Mouse (Mus musculus) liver, adult 2 months (tissue): ENCODE data around the gene Gm49450. TPM values are rescaled to one million over a fixed set of nuclear protein-coding genes. Genes with fewer than 3 reads are reported as not detected.

Source experiments
- DNase-seq: peaks from one replicate; pipeline ENCODE4 v3.0.0-alpha.2; 2011; ENCODE audit warnings: low read depth, low spot score; ENCODE audit errors: extremely low read depth
- H3K27ac ChIP-seq: fragments of 200-500 bp; replicated peaks from 2 replicates; pipeline ENCODE4 v1.5.1; 2012; ENCODE audit warnings: low read depth, mild to moderate bottlenecking, control low read depth, inconsistent platforms, low read length; ENCODE audit not compliant: insufficient read depth
- H3K27me3 ChIP-seq: fragments of 200-500 bp; 2 replicates; pipeline ENCODE4 v1.6.1; 2012; ENCODE audit warnings: mild to moderate bottlenecking, moderate library complexity, low read length, inconsistent platforms; ENCODE audit not compliant: control insufficient read depth, insufficient read depth
- H3K36me3 ChIP-seq: fragments of 200-500 bp; 2 replicates; pipeline ENCODE4 v1.6.1; 2012; ENCODE audit warnings: low read length, inconsistent platforms; ENCODE audit not compliant: control insufficient read depth, insufficient read depth
- H3K4me1 ChIP-seq: fragments of 200-500 bp; 2 replicates; pipeline ENCODE4 v1.6.1; 2011; ENCODE audit warnings: low read length; ENCODE audit not compliant: control insufficient read depth, insufficient read depth
- H3K4me3 ChIP-seq: fragments of 200-500 bp; 2 replicates; pipeline ENCODE4 v1.5.1; 2011; ENCODE audit warnings: low read depth, mild to moderate bottlenecking, control low read depth, low read length, moderate library complexity; ENCODE audit not compliant: insufficient read depth
- H3K79me2 ChIP-seq: fragments of 200-500 bp; 2 replicates; pipeline ENCODE4 v1.6.1; 2012; ENCODE audit warnings: inconsistent platforms, mild to moderate bottlenecking, low read length, moderate library complexity; ENCODE audit not compliant: control insufficient read depth, insufficient read depth
- H3K9ac ChIP-seq: fragments of 200-500 bp; 2 replicates; pipeline ENCODE4 v1.6.1; 2012; ENCODE audit warnings: low read depth, mild to moderate bottlenecking, control low read depth, inconsistent platforms, low read length
- CTCF ChIP-seq: fragments of 200-500 bp; IDR thresholded peaks from 2 replicates; pipeline ENCODE4 v1.5.1; 2011; ENCODE audit warnings: low read depth, low read length, control low read depth
- POLR2A ChIP-seq: fragments of 200-500 bp; IDR thresholded peaks from 2 replicates; pipeline ENCODE4 v1.6.1; 2011; ENCODE audit warnings: low read length, control low read depth; ENCODE audit not compliant: insufficient read depth; ENCODE audit errors: extremely low read depth
- WGBS: fragments of 180-500 bp; shearing (Covaris S2); methylation state at CpG from one replicate; pipeline ENCODE4 v1.1.7; 2018; 5-methylcytosine and 5-hydroxymethylcytosine counted together
- polyA plus RNA-seq: library from polyadenylated mRNA; depleted of rRNA; stranded (reverse); fragments of >200 nt; gene quantifications from 2 replicates; pipeline ENCODE4 v1.2.3, GENCODE M21; 2012
- total RNA-seq: library from RNA; depleted of rRNA; stranded (reverse); fragments of >200 nt; gene quantifications from 2 replicates; pipeline ENCODE4 v1.2.3, GENCODE M21; 2014

The Gm49450 gene
- total and polyA plus RNA-seq, 2 experiments: 2.9 TPM; not detected in 1

- Histone ChIP-seq H3K27me3 (no peaks in the 10 kb centered on the region; the same call in 1 of the 2 replicates), H3K36me3 (no peaks in the 10 kb centered on the region), H3K4me3 (no peak overlapping the region), H3K9ac (no peak overlapping the region), H3K4me1 (no peaks in the 10 kb centered on the region), H3K27ac (no peak overlapping the region), H3K79me2 (no peaks in the 10 kb centered on the region)
- 77% methylated on average over 3 of the region's 3 CpGs for WGBS
- DNase-seq: no peak
- TF ChIP-seq POLR2A (no peak), CTCF (no peak)
Measured at GRCm38 (mm10) chr15:98959531-98959930, 6.2 kb upstream of the Gm49450 start.

- Histone ChIP-seq H3K9ac (no peak overlapping the region), H3K79me2 (no peaks in the 10 kb centered on the region), H3K4me3 (no peak overlapping the region), H3K4me1 (no peaks in the 10 kb centered on the region), H3K36me3 (no peaks in the 10 kb centered on the region), H3K27me3 (no peaks in the 10 kb centered on the region; the same call in 1 of the 2 replicates), H3K27ac (no peak overlapping the region)
- DNase-seq: no peak
- WGBS: 96% methylated on average over 4 of the region's 4 CpGs
- TF ChIP-seq CTCF (no peak), POLR2A (no peak)
Measured at GRCm38 (mm10) chr15:98958901-98959420, 5.6 kb upstream of the Gm49450 start.

GRCm38 (mm10) chr15:98957475-98957874, 4.1 kb upstream of the Gm49450 start:
- Histone ChIP-seq H3K4me3 (no peak overlapping the region), H3K4me1 (no peaks in the 10 kb centered on the region; the same call in 1 of the 2 replicates), H3K27ac (no peak overlapping the region), H3K36me3 (no peaks in the 10 kb centered on the region), H3K27me3 (no peaks in the 10 kb centered on the region; the same call in 1 of the 2 replicates), H3K9ac (no peak overlapping the region), H3K79me2 (no peaks in the 10 kb centered on the region)
- no peak for TF ChIP-seq POLR2A
- no peak for TF ChIP-seq CTCF
- DNase-seq: no peak
- WGBS: 87% methylated on average over 5 of the region's 5 CpGs

GRCm38 (mm10) chr15:98956000-98956399, 2.6 kb upstream of the Gm49450 start:
- WGBS: 96% methylated on average over 4 of the region's 4 CpGs
- Histone ChIP-seq H3K27me3 (no peaks in the 10 kb centered on the region; the same call in 1 of the 2 replicates), H3K4me1 (no peaks in the 10 kb centered on the region; the same call in 1 of the 2 replicates), H3K9ac (no peak overlapping the region), H3K27ac (no peak overlapping the region), H3K4me3 (no peak overlapping the region), H3K79me2 (no peaks in the 10 kb centered on the region), H3K36me3 (no peaks in the 10 kb centered on the region)
- TF ChIP-seq POLR2A (no peak), CTCF (no peak)
- DNase-seq: no peak

GRCm38 (mm10) chr15:98955324-98955723, 2.0 kb upstream of the Gm49450 start:
- TF ChIP-seq CTCF (no peak), POLR2A (no peak)
- 86% methylated on average over 4 of the region's 4 CpGs for WGBS
- Histone ChIP-seq H3K79me2 (no peaks in the 10 kb centered on the region), H3K27me3 (no peaks in the 10 kb centered on the region; the same call in 1 of the 2 replicates), H3K27ac (no peak overlapping the region), H3K4me1 (no peaks in the 10 kb centered on the region; the same call in 1 of the 2 replicates), H3K9ac (no peak overlapping the region), H3K4me3 (no peak overlapping the region), H3K36me3 (no peaks in the 10 kb centered on the region)
- no peak for DNase-seq
